Mouse (Mus musculus): ENCODE data around the gene AC124108.1. TPM values are rescaled to one million over a fixed set of nuclear protein-coding genes. Genes with fewer than 3 reads are reported as not detected.

AC124108.1 gene
- not detected for polyA plus RNA-seq (2014; fragmentation: Illumina TruSeq; extraction: RNeasy Lipid Tissue Mini Kit (QIAGEN cat#74804); ENCODE audit: low read depth, low replicate concordance)

DNA sequence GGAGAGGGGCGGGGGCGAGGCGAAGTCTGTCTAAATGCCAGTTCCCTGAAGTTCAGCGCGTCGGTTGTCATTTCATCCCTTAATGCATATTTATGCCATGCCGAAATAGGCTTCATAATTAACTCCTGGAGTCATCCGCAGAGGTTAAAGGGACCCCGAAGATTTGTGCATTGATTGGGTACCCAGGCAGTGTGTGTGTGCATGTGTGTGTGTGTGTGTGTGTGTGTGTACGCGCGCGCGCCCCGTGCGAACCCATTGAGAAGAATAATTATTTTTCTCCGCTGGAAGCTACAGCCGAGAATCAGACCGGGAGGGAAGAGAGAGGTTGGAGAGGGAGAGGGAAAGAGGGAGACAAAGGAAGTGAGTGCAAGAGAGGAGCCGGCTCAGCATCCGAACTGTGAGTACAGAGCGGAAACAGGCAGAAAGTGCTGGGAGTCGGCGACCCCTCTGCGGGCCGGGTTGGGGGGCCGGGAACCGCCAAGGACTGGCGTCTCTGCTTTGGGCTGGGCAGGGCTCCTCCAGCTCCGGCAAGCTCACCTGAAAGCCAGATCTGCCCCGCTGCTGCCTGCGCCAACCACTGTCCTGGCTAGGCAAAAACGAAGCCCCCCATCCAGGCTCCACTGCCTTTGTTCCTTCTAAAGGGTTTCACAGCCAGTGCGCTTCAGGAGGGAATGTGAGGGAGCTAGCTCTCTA is at the start of gene AC124108.1, which contains the start of gene Lemd1:
TSS of gene AC124108.1 (plus strand) at position 365 of the 693 bp plus-strand sequence.
TSS of gene Lemd1 (plus strand) at position 339 of the 693 bp plus-strand sequence.

GRCm38 (mm10) chr1:132229667-132230066 is 38.4 kb downstream of the AC124108.1 start, which contains the start of gene Gm10188:
Gene Gm10188 (minus strand): TSS chr1:132229767.

Other genes with a start within 250 kb of the AC124108.1 start
- 9.3 TPM for gene Slc45a3, start 228.5 kb upstream of the AC124108.1 start, polyA plus RNA-seq (2014; fragmentation: Illumina TruSeq; extraction: RNeasy Lipid Tissue Mini Kit (QIAGEN cat#74804); ENCODE audit: low read depth, low replicate concordance)
- 27.4 TPM for gene Elk4, start 183.8 kb upstream of the AC124108.1 start, polyA plus RNA-seq (2014; fragmentation: Illumina TruSeq; extraction: RNeasy Lipid Tissue Mini Kit (QIAGEN cat#74804); ENCODE audit: low read depth, low replicate concordance)
- not detected for gene Mfsd4a, start 123.4 kb upstream of the AC124108.1 start, polyA plus RNA-seq (2014; fragmentation: Illumina TruSeq; extraction: RNeasy Lipid Tissue Mini Kit (QIAGEN cat#74804); ENCODE audit: low read depth, low replicate concordance)
- 1.5 TPM for gene Cdk18, start 51.8 kb upstream of the AC124108.1 start, polyA plus RNA-seq (2014; fragmentation: Illumina TruSeq; extraction: RNeasy Lipid Tissue Mini Kit (QIAGEN cat#74804); ENCODE audit: low read depth, low replicate concordance)
- not detected for gene Lemd1, start within 50 bp of the AC124108.1 start, polyA plus RNA-seq (2014; fragmentation: Illumina TruSeq; extraction: RNeasy Lipid Tissue Mini Kit (QIAGEN cat#74804); ENCODE audit: low read depth, low replicate concordance)
- not detected for gene Gm10188, start 38.3 kb downstream of the AC124108.1 start, polyA plus RNA-seq (2014; fragmentation: Illumina TruSeq; extraction: RNeasy Lipid Tissue Mini Kit (QIAGEN cat#74804); ENCODE audit: low read depth, low replicate concordance)
- 0.24 TPM for gene Klhdc8a, start 107.2 kb downstream of the AC124108.1 start, polyA plus RNA-seq (2014; fragmentation: Illumina TruSeq; extraction: RNeasy Lipid Tissue Mini Kit (QIAGEN cat#74804); ENCODE audit: low read depth, low replicate concordance)
- 4.4 TPM for gene Nuak2, start 124.7 kb downstream of the AC124108.1 start, polyA plus RNA-seq (2014; fragmentation: Illumina TruSeq; extraction: RNeasy Lipid Tissue Mini Kit (QIAGEN cat#74804); ENCODE audit: low read depth, low replicate concordance)
- gene Tmcc2, start 199.8 kb downstream of the AC124108.1 start, polyA plus RNA-seq (2014; fragmentation: Illumina TruSeq; extraction: RNeasy Lipid Tissue Mini Kit (QIAGEN cat#74804); ENCODE audit: low read depth, low replicate concordance), result 0.42 TPM
- gene Dstyk, start 226.1 kb downstream of the AC124108.1 start, polyA plus RNA-seq (2014; fragmentation: Illumina TruSeq; extraction: RNeasy Lipid Tissue Mini Kit (QIAGEN cat#74804); ENCODE audit: low read depth, low replicate concordance), result 6.2 TPM